Mouse (Mus musculus) olfactory bulb, adult 2 months (tissue): ENCODE measurements around the gene Srd5a3.

Experiments
- CTCF ChIP-seq: fragments of 200-500 bp; IDR thresholded peaks from 2 replicates; pipeline ENCODE4 v1.5.1; 2012; ENCODE audit warnings: low read depth, mild to moderate bottlenecking, low read length, moderate library complexity; ENCODE audit not compliant: insufficient read depth
- POLR2A ChIP-seq: fragments of 200-500 bp; IDR thresholded peaks from 2 replicates; pipeline ENCODE4 v1.6.1; 2012; ENCODE audit warnings: mild to moderate bottlenecking, low read depth, low read length, moderate library complexity; ENCODE audit not compliant: insufficient read depth

DNA sequence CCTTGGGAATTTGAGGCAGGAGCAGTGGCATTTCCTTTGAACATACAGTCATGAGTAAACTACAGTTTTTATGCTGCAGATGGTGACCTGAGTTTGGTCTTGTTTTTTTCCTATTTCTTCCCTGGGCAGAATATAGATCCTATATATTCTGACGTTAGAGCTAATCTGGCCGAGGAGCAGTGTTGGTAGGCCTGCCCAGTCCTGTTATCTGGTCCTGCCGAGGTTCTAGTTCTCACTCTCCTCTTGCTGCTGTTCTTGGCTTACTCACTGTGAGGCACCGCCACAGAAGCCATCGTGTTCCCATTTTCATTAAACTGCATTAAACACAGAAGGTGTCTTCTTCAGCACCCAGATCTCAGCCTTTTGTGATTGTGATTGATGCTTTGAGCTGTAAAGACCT is 47.8 kb downstream of the Srd5a3 start:
- TF ChIP-seq POLR2A: no peak
- TF ChIP-seq CTCF: no peak
